Mouse (Mus musculus) lung, embryonic 14.5 days (tissue): ENCODE measurements around the gene Rapgef2. TPM values are rescaled to one million over a fixed set of nuclear protein-coding genes. Genes with fewer than 3 reads are reported as not detected.
A peak's percentile ranks its signal among the peaks of the same experiment; 100 is the strongest.

ENCODE experiments used
- ATAC-seq: fragments of 200-750 bp; cut with Nextera tagmentation; 2 replicates; pipeline ENCODE4 v1.8.0; 2017; ENCODE audit warnings: mild to moderate bottlenecking, moderate TSS enrichment, moderate library complexity; ENCODE audit not compliant: insufficient read depth
- DNase-seq: peaks from one replicate; pipeline ENCODE4 v3.0.0-alpha.2; 2015
- H3K27ac ChIP-seq: fragments of 300-500 bp; sonication (generic); 2 replicates; pipeline ENCODE4 v1.5.1; 2014; ENCODE audit warnings: low read depth, mild to moderate bottlenecking, moderate library complexity
- H3K27me3 ChIP-seq: fragments of 300-500 bp; sonication (generic); 2 replicates; pipeline ENCODE4 v1.6.1; 2014; ENCODE audit warnings: low read length, control low read depth; ENCODE audit not compliant: insufficient read depth
- H3K36me3 ChIP-seq: fragments of 300-500 bp; sonication (generic); 2 replicates; pipeline ENCODE4 v1.6.1; 2014; ENCODE audit warnings: control low read depth; ENCODE audit not compliant: insufficient read depth
- H3K4me1 ChIP-seq: fragments of 300-500 bp; sonication (generic); 2 replicates; pipeline ENCODE4 v1.6.1; 2014; ENCODE audit warnings: antibody characterized with exemption, control low read depth; ENCODE audit not compliant: insufficient read depth
- H3K4me2 ChIP-seq: fragments of 300-500 bp; sonication (generic); 2 replicates; pipeline ENCODE4 v1.6.1; 2014; ENCODE audit warnings: mild to moderate bottlenecking
- H3K4me3 ChIP-seq: fragments of 300-500 bp; sonication (generic); 2 replicates; pipeline ENCODE4 v1.5.1; 2014; ENCODE audit warnings: low read depth, low read length
- H3K9ac ChIP-seq: fragments of 300-500 bp; sonication (generic); 2 replicates; pipeline ENCODE4 v1.6.1; 2014
- H3K9me3 ChIP-seq: fragments of 300-500 bp; sonication (generic); 2 replicates; pipeline ENCODE4 v1.6.1; 2016; ENCODE audit warnings: low read depth, low read length, control low read depth
- CTCF ChIP-seq: IDR thresholded peaks from 2 replicates; pipeline ENCODE4 v1.5.1; 2016; ENCODE audit warnings: antibody characterized with exemption, low read depth
- WGBS: fragments of 180-500 bp; shearing (Covaris S2); extraction: QIAGEN DNeasy Blood & Tissue Kit; methylation state at CpG from one replicate; pipeline ENCODE4 v1.1.7; 2014; 5-methylcytosine and 5-hydroxymethylcytosine counted together
- polyA plus RNA-seq: library from polyadenylated mRNA; unstranded; fragments of >200 nt; fragmentation: Nextera tagmentation; extraction: Ambion mirVana; gene quantifications from 2 replicates; pipeline ENCODE4 v1.2.1, GENCODE M21; 2014

Gene Rapgef2
- polyA plus RNA-seq, 1 experiment from 2014 or later, result 10.1 TPM

- Histone ChIP-seq H3K4me1 (no peaks in the 10 kb centered on the region), H3K36me3 (no peaks in the 10 kb centered on the region), H3K27ac (no peak overlapping the region), H3K9ac (no peak overlapping the region), H3K4me3 (no peak overlapping the region), H3K9me3 (no peaks in the 10 kb centered on the region), H3K4me2 (no peak overlapping the region), H3K27me3 (no peaks in the 10 kb centered on the region)
- TF ChIP-seq CTCF, result no peak
- ATAC-seq, result peak; percentile 38; the same call in 1 of the 2 replicates
- no peak for DNase-seq
- 62% methylated on average over 6 of the region's 6 CpGs for WGBS
Observed at GRCm38 (mm10) chr3:79261816-79262316, 24.5 kb downstream of the Rapgef2 start.

- H3K4me1 ChIP-seq, result no peaks in the 10 kb centered on the region
- H3K9ac ChIP-seq, result no peak overlapping the region
- H3K9me3 ChIP-seq, result no peaks in the 10 kb centered on the region
- no peak overlapping the region for H3K27ac ChIP-seq
- no peaks in the 10 kb centered on the region for H3K27me3 ChIP-seq
- TF ChIP-seq CTCF, result no peak
- DNase-seq, result no peak
- no peak for ATAC-seq
- H3K4me2 ChIP-seq, result no peak overlapping the region
- 86% methylated on average over 3 of the region's 3 CpGs for WGBS
- H3K36me3 ChIP-seq, result no peaks in the 10 kb centered on the region
- H3K4me3 ChIP-seq, result no peak overlapping the region
Observed at GRCm38 (mm10) chr3:79254023-79254422, 32.3 kb downstream of the Rapgef2 start.

GRCm38 (mm10) chr3:79253416-79253815, 32.9 kb downstream of the Rapgef2 start:
- Histone ChIP-seq H3K27me3 (no peaks in the 10 kb centered on the region), H3K36me3 (no peaks in the 10 kb centered on the region), H3K27ac (peak overlapping the region; percentile 15; the same call in 1 of the 2 replicates), H3K4me1 (no peaks in the 10 kb centered on the region), H3K9me3 (no peaks in the 10 kb centered on the region), H3K4me2 (peak overlapping the region; percentile 15; the same call in 1 of the 2 replicates), H3K9ac (no peak overlapping the region), H3K4me3 (no peak overlapping the region)
- TF ChIP-seq CTCF, result no peak
- WGBS, result 64% methylated on average over 9 of the region's 9 CpGs
- DNase-seq (no peak), ATAC-seq (0 out of 2 replicates have a peak, but pooled peaks have one; percentile 35)

GRCm38 (mm10) chr3:79252921-79253394, 33.4 kb downstream of the Rapgef2 start:
- no peak overlapping the region for H3K9ac ChIP-seq
- H3K27me3 ChIP-seq, result no peaks in the 10 kb centered on the region
- H3K36me3 ChIP-seq, result no peaks in the 10 kb centered on the region
- WGBS, result 48% methylated on average over 5 of the region's 5 CpGs
- no peak for TF ChIP-seq CTCF
- no peaks in the 10 kb centered on the region for H3K9me3 ChIP-seq
- no peaks in the 10 kb centered on the region for H3K4me1 ChIP-seq
- peak overlapping the region; percentile 15; the same call in 1 of the 2 replicates for H3K4me2 ChIP-seq
- DNase-seq (peak; percentile 40), ATAC-seq (peak; percentile 35; the same call in 1 of the 2 replicates)
- peak overlapping the region; percentile 15; the same call in 1 of the 2 replicates for H3K27ac ChIP-seq
- no peak overlapping the region for H3K4me3 ChIP-seq

- WGBS, result 29% methylated on average over 1 of the region's 1 CpGs
- ATAC-seq, result no peak
- no peaks in the 10 kb centered on the region for H3K27me3 ChIP-seq
- H3K4me1 ChIP-seq, result peaks cover 5% of the 10 kb centered on the region
- no peak for TF ChIP-seq CTCF
- H3K4me2 ChIP-seq, result no peak overlapping the region
- DNase-seq, result no peak
- H3K9ac ChIP-seq, result no peak overlapping the region
- H3K36me3 ChIP-seq, result no peaks in the 10 kb centered on the region
- no peaks in the 10 kb centered on the region for H3K9me3 ChIP-seq
- no peak overlapping the region for H3K27ac ChIP-seq
- no peak overlapping the region for H3K4me3 ChIP-seq
Observed at GRCm38 (mm10) chr3:79249955-79250354, 36.4 kb downstream of the Rapgef2 start.

GRCm38 (mm10) chr3:79248659-79249235, 37.6 kb downstream of the Rapgef2 start:
- no peak for ATAC-seq
- Histone ChIP-seq H3K4me1 (peaks cover 5% of the 10 kb centered on the region), H3K9me3 (no peaks in the 10 kb centered on the region), H3K27ac (no peak overlapping the region), H3K36me3 (no peaks in the 10 kb centered on the region), H3K27me3 (no peaks in the 10 kb centered on the region), H3K9ac (no peak overlapping the region), H3K4me2 (no peak overlapping the region), H3K4me3 (no peak overlapping the region)
- 88% methylated on average over 5 of the region's 5 CpGs for WGBS
- DNase-seq, result no peak
- no peak for TF ChIP-seq CTCF

- H3K36me3 ChIP-seq, result no peaks in the 10 kb centered on the region
- DNase-seq (no peak), ATAC-seq (no peak)
- H3K27me3 ChIP-seq, result no peaks in the 10 kb centered on the region
- no peak for TF ChIP-seq CTCF
- H3K27ac ChIP-seq, result no peak overlapping the region
- H3K4me3 ChIP-seq, result no peak overlapping the region
- no peaks in the 10 kb centered on the region for H3K9me3 ChIP-seq
- H3K4me1 ChIP-seq, result peaks cover 5% of the 10 kb centered on the region
- H3K9ac ChIP-seq, result no peak overlapping the region
- H3K4me2 ChIP-seq, result no peak overlapping the region
- 80% methylated on average over 11 of the region's 11 CpGs for WGBS
Observed at GRCm38 (mm10) chr3:79248208-79248607, 38.1 kb downstream of the Rapgef2 start.
